Mouse (Mus musculus): ENCODE measurements around the gene Ccdc27. TPM values are rescaled to one million over a fixed set of nuclear protein-coding genes. Genes with fewer than 3 reads are reported as not detected.

Ccdc27 gene
- polyA plus RNA-seq, 1 experiment from 2014 or later = 0.04 TPM

DNA sequence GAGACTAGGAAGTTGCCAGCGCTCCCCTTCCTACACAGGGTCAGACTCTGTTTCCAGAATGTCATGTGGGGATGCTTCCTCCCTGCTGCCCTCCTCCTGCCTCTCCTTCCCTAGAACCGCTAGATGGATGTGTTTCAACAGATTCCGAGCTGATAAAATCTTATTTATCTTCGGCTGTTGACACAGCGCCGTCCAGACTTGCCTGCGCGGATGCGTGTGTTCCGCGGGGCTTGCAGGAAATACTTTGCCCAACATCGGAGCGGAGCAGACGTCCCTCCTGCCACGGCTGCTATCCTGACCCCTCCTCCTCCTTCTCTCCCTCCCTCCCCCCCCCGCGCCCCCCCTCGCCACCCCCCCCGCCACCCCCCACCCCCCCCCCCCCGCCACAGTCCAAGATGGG is 29.0 kb upstream of the Ccdc27 start:
- H3K36me3 ChIP-seq (ENCODE audit: control insufficient read depth, insufficient read depth) = no peaks in the 10 kb centered on the region
- no peak overlapping the region for H3K4me3 ChIP-seq (ENCODE audit: low read depth, low read length)
- no peaks in the 10 kb centered on the region for H3K9me3 ChIP-seq (replicated peaks; ENCODE audit: control insufficient read depth, low read length)
- no peak overlapping the region for H3K27ac ChIP-seq (ENCODE audit: low read length)
- no peak for ATAC-seq (ENCODE audit: low read depth)
- no peaks in the 10 kb centered on the region for H3K4me1 ChIP-seq (ENCODE audit: control insufficient read depth, low read depth, low read length)
- peaks cover 23% of the 10 kb centered on the region for H3K27me3 ChIP-seq (ENCODE audit: control insufficient read depth, insufficient read depth, low read depth, low read length)
- no peak overlapping the region for H3K9ac ChIP-seq (ENCODE audit: low read depth, low read length)
- 2% methylated on average over 15 of the region's 20 CpGs for WGBS (ENCODE audit: insufficient replicate concordance)
- no peak overlapping the region for H3K4me2 ChIP-seq (ENCODE audit: low read depth, low read length)

DNA sequence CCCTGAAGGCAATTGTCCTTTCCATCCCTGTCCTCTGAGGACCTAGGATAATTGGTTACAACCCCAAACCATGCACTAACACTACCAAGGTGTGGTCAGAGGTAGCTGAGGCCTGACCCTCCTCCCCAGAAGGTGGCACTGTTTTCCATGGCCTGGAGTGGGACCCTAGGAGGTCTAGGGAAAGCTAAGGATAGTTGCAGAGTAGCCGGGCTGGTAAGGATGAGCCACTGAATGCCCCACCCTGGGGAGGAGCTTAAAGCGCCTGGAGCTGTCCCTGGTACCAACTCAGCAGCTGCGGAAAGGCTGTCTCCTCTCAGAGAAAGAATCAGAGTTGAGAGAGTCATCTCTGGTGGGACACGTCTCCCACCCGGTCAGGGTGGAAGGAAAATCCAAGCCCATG is 28.4 kb upstream of the Ccdc27 start:
- Histone ChIP-seq H3K27me3 (ENCODE audit: control insufficient read depth, insufficient read depth, low read depth, low read length) (peaks cover 23% of the 10 kb centered on the region), H3K9ac (ENCODE audit: low read depth, low read length) (no peak overlapping the region), H3K4me3 (ENCODE audit: low read depth, low read length) (no peak overlapping the region), H3K4me1 (ENCODE audit: control insufficient read depth, low read depth, low read length) (no peaks in the 10 kb centered on the region), H3K27ac (ENCODE audit: low read length) (no peak overlapping the region), H3K9me3 (replicated peaks; ENCODE audit: control insufficient read depth, low read length) (no peaks in the 10 kb centered on the region), H3K4me2 (ENCODE audit: low read depth, low read length) (no peak overlapping the region), H3K36me3 (ENCODE audit: control insufficient read depth, insufficient read depth) (no peaks in the 10 kb centered on the region)
- WGBS (ENCODE audit: insufficient replicate concordance) = 0% methylated on average over 5 of the region's 5 CpGs
- no peak for ATAC-seq (ENCODE audit: low read depth)

DNA sequence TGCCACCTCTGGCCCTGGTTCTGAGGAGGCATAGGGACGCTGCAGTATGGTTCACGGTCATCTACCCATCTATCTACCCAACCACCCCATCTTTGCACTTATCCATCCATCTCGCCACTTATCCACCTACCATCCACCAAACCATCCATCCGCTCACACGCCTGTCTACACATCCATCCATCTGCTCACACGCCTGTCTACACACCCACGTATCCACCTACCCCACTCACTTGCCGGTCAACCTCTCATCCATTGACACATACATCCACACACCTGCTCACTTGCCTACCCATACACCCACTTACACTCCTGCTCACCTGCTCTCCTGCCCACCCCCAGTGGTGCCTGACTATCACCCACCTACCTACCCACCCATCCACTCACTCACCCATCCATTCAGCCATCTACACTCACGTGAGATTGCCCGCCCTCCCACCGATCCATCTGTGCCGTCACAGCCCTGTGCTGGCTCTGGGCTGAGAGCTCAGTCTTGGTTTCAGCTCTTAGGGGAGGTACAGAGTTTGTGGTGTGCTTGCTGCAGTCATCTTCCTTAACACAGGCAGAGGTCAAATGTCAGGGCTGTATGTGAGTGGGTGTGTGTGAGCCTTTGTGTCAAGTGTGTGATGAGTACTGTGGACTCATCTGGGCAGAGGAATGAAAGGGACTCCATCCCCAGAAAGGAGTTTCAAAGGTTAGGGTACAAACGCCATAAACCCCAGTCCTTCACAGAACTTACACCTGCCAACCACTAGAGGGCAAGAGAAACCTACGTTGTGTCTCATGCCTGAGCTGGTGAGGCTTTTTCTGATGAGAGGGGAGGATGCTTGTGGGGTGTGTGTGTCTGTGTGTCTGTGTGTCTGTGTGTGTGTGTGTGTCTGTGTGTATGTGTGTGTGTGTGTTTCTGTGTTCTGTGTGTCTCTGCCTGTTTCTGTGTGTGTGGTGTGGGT is 22.6 kb upstream of the Ccdc27 start:
- H3K27me3 ChIP-seq (ENCODE audit: control insufficient read depth, insufficient read depth, low read depth, low read length) = peaks cover 3% of the 10 kb centered on the region; the same call in 1 of the 2 replicates
- no peak overlapping the region for H3K4me3 ChIP-seq (ENCODE audit: low read depth, low read length)
- no peaks in the 10 kb centered on the region for H3K36me3 ChIP-seq (ENCODE audit: control insufficient read depth, insufficient read depth)
- H3K27ac ChIP-seq (ENCODE audit: low read length) = no peak overlapping the region
- no peaks in the 10 kb centered on the region for H3K9me3 ChIP-seq (replicated peaks; ENCODE audit: control insufficient read depth, low read length)
- no peak overlapping the region for H3K9ac ChIP-seq (ENCODE audit: low read depth, low read length)
- no peak overlapping the region for H3K4me2 ChIP-seq (ENCODE audit: low read depth, low read length)
- H3K4me1 ChIP-seq (ENCODE audit: control insufficient read depth, low read depth, low read length) = no peaks in the 10 kb centered on the region
- WGBS (ENCODE audit: insufficient replicate concordance) = 51% methylated on average over 14 of the region's 14 CpGs
- ATAC-seq (ENCODE audit: low read depth) = no peak

DNA sequence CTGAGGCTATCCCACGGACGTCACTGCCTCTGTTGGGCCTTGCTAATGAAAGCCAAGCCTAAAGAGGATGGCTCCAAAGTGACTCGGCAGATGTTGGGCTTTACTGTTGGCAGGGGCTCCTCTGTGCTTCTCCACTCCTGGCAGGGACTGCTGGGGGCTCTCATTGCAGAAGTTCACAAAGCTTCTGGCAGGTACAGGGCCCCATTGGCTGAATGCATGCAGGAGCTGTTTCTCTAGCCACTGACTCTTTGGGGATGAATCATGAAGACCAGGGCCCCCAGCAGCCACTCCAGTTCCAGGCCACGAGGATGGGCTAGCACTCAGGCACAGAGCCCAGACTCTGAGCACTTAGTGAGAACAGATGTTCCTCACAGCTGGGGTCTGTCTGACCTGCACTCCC is 15.2 kb upstream of the Ccdc27 start:
- Histone ChIP-seq H3K4me3 (ENCODE audit: low read depth, low read length) (no peak overlapping the region), H3K4me1 (ENCODE audit: control insufficient read depth, low read depth, low read length) (no peaks in the 10 kb centered on the region), H3K4me2 (ENCODE audit: low read depth, low read length) (no peak overlapping the region), H3K9ac (ENCODE audit: low read depth, low read length) (no peak overlapping the region), H3K27me3 (ENCODE audit: control insufficient read depth, insufficient read depth, low read depth, low read length) (no peaks in the 10 kb centered on the region), H3K27ac (ENCODE audit: low read length) (no peak overlapping the region), H3K9me3 (replicated peaks; ENCODE audit: control insufficient read depth, low read length) (no peaks in the 10 kb centered on the region), H3K36me3 (ENCODE audit: control insufficient read depth, insufficient read depth) (no peaks in the 10 kb centered on the region)
- WGBS (ENCODE audit: insufficient replicate concordance) = 43% methylated on average over 4 of the region's 4 CpGs
- no peak for ATAC-seq (ENCODE audit: low read depth)

DNA sequence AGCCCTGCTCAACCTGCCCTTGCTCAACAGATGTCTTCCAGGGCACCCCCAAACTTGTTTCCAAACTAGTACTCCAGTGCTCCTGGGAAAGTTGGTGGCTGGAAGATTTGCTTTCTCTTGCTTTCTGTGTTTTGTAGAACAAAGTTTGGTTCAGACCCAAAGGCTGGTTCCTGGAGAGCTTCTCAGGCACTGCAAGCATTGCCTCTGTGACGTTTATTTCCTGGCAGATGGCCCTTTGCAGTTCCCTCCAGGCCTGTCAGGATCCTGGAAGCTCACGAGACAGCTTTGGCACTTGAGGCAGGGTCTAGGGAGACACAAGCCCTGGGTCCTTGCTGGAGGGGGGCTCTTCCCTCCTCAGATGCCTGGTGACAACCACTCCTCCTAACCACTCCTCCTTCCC is 14.2 kb upstream of the Ccdc27 start:
- no peak for ATAC-seq (ENCODE audit: low read depth)
- H3K4me3 ChIP-seq (ENCODE audit: low read depth, low read length) = no peak overlapping the region
- no peak overlapping the region for H3K9ac ChIP-seq (ENCODE audit: low read depth, low read length)
- no peak overlapping the region for H3K4me2 ChIP-seq (ENCODE audit: low read depth, low read length)
- no peaks in the 10 kb centered on the region for H3K9me3 ChIP-seq (replicated peaks; ENCODE audit: control insufficient read depth, low read length)
- WGBS (ENCODE audit: insufficient replicate concordance) = 25% methylated on average over 2 of the region's 2 CpGs
- H3K36me3 ChIP-seq (ENCODE audit: control insufficient read depth, insufficient read depth) = no peaks in the 10 kb centered on the region
- H3K4me1 ChIP-seq (ENCODE audit: control insufficient read depth, low read depth, low read length) = no peaks in the 10 kb centered on the region
- no peaks in the 10 kb centered on the region for H3K27me3 ChIP-seq (ENCODE audit: control insufficient read depth, insufficient read depth, low read depth, low read length)
- H3K27ac ChIP-seq (ENCODE audit: low read length) = no peak overlapping the region

DNA sequence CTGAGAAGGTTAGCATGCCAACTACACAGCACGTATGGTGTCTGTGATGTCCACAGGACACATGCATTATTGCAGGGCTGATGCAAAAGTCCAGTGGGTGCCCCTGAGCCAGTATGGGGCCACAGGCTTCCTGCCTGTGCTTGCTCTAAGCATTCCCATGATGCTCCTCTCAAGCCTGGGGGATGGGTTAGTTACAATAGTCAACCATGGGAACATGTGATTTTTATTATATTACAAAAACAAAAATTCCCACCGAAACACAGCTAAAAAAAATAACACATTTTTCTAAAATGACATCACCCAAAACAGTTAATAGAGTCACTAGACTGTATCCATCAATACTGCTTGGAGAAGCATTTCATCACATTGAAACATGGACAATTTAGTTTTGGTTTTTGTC is 13.6 kb upstream of the Ccdc27 start:
- no peaks in the 10 kb centered on the region for H3K27me3 ChIP-seq (ENCODE audit: control insufficient read depth, insufficient read depth, low read depth, low read length)
- H3K4me3 ChIP-seq (ENCODE audit: low read depth, low read length) = no peak overlapping the region
- H3K27ac ChIP-seq (ENCODE audit: low read length) = no peak overlapping the region
- no peaks in the 10 kb centered on the region for H3K36me3 ChIP-seq (ENCODE audit: control insufficient read depth, insufficient read depth)
- H3K9ac ChIP-seq (ENCODE audit: low read depth, low read length) = no peak overlapping the region
- WGBS (ENCODE audit: insufficient replicate concordance) = 50% methylated on average over 2 of the region's 2 CpGs
- no peaks in the 10 kb centered on the region for H3K4me1 ChIP-seq (ENCODE audit: control insufficient read depth, low read depth, low read length)
- no peak for ATAC-seq (ENCODE audit: low read depth)
- no peaks in the 10 kb centered on the region for H3K9me3 ChIP-seq (replicated peaks; ENCODE audit: control insufficient read depth, low read length)
- H3K4me2 ChIP-seq (ENCODE audit: low read depth, low read length) = no peak overlapping the region

DNA sequence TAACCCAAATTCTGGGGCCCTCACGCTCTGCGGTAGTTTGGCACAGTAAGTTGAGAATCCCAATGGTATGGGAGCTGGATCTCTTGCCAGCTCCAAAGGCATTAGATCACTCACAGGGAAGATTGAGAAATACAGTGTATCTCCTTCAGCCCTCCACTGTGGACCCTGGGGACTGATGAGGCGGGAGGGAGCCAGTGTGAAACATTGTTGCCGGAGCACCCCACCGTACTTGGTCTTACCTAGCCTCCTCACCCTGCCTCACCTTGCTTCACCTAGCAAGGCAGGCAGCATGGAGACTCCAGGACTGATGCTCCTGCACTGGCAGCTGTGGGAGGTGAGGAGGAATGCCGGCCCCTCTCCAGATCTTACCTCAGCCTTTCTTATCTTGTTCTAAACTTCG is 13.0 kb upstream of the Ccdc27 start:
- WGBS (ENCODE audit: insufficient replicate concordance) = 67% methylated on average over 7 of the region's 7 CpGs
- H3K36me3 ChIP-seq (ENCODE audit: control insufficient read depth, insufficient read depth) = no peaks in the 10 kb centered on the region

DNA sequence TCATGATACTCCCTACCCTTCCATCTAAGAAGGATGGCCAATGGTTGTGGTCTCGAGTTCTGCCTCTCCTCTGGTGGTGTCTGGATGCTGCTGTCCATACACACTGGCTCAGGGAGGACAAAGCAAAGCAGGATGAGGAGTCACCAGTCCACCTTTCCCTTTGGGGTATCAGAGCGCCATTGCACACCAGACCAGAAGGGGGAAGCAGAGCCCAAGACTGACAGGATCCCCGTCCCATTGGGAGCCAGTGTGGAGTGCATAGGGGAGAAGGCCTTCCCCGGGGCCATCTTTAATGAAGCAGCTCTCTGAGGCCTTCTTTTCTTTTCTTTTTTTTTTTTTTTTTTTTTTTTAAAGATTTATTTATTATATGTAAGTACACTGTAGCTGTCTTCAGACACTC is 10.6 kb upstream of the Ccdc27 start:
- Histone ChIP-seq H3K4me1 (ENCODE audit: control insufficient read depth, low read depth, low read length) (no peaks in the 10 kb centered on the region), H3K4me2 (ENCODE audit: low read depth, low read length) (no peak overlapping the region), H3K9ac (ENCODE audit: low read depth, low read length) (no peak overlapping the region), H3K27ac (ENCODE audit: low read length) (no peak overlapping the region), H3K27me3 (ENCODE audit: control insufficient read depth, insufficient read depth, low read depth, low read length) (no peaks in the 10 kb centered on the region), H3K4me3 (ENCODE audit: low read depth, low read length) (no peak overlapping the region), H3K36me3 (ENCODE audit: control insufficient read depth, insufficient read depth) (no peaks in the 10 kb centered on the region), H3K9me3 (replicated peaks; ENCODE audit: control insufficient read depth, low read length) (no peaks in the 10 kb centered on the region)
- no peak for ATAC-seq (ENCODE audit: low read depth)
- 44% methylated on average over 4 of the region's 4 CpGs for WGBS (ENCODE audit: insufficient replicate concordance)

More for the DNA sequence above, 13.0 kb upstream of the Ccdc27 start:
- H3K9ac ChIP-seq (ENCODE audit: low read depth, low read length) = no peak overlapping the region
- ATAC-seq (ENCODE audit: low read depth) = no peak
- no peaks in the 10 kb centered on the region for H3K4me1 ChIP-seq (ENCODE audit: control insufficient read depth, low read depth, low read length)
- no peaks in the 10 kb centered on the region for H3K9me3 ChIP-seq (replicated peaks; ENCODE audit: control insufficient read depth, low read length)
- no peaks in the 10 kb centered on the region for H3K27me3 ChIP-seq (ENCODE audit: control insufficient read depth, insufficient read depth, low read depth, low read length)
- no peak overlapping the region for H3K4me2 ChIP-seq (ENCODE audit: low read depth, low read length)
- no peak overlapping the region for H3K27ac ChIP-seq (ENCODE audit: low read length)
- no peak overlapping the region for H3K4me3 ChIP-seq (ENCODE audit: low read depth, low read length)

DNA sequence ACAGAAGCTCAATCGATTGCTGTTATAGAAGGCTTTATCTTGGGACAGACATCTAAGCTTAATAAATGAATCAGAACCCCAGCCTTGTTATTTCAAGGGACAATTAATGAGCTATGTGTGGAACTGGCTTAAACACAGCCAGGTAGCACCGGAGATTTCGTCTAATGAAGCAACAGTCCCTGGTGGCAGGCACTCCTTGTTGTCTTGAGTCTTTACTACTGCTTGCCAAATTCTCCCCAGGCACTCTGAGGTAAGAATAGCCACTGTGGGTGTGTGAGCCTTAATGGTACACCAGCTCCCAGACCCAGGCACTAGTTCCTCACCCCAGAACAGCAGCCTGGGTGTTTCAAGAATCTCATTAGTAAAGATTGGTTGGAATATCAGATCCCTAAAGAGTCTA is 8.9 kb upstream of the Ccdc27 start:
- WGBS (ENCODE audit: insufficient replicate concordance) = 85% methylated on average over 3 of the region's 3 CpGs
- no peaks in the 10 kb centered on the region for H3K36me3 ChIP-seq (ENCODE audit: control insufficient read depth, insufficient read depth)
- H3K27ac ChIP-seq (ENCODE audit: low read length) = no peak overlapping the region
- no peak overlapping the region for H3K9ac ChIP-seq (ENCODE audit: low read depth, low read length)
- H3K4me3 ChIP-seq (ENCODE audit: low read depth, low read length) = no peak overlapping the region
- H3K4me1 ChIP-seq (ENCODE audit: control insufficient read depth, low read depth, low read length) = no peaks in the 10 kb centered on the region
- H3K27me3 ChIP-seq (ENCODE audit: control insufficient read depth, insufficient read depth, low read depth, low read length) = no peaks in the 10 kb centered on the region
- H3K9me3 ChIP-seq (replicated peaks; ENCODE audit: control insufficient read depth, low read length) = no peaks in the 10 kb centered on the region
- no peak overlapping the region for H3K4me2 ChIP-seq (ENCODE audit: low read depth, low read length)
- ATAC-seq (ENCODE audit: low read depth) = no peak

All from liver, embryonic 16.5 days (tissue).